Comparison of ENCODE assay signal across 9 mouse cellular contexts in the genomic region with DNA sequence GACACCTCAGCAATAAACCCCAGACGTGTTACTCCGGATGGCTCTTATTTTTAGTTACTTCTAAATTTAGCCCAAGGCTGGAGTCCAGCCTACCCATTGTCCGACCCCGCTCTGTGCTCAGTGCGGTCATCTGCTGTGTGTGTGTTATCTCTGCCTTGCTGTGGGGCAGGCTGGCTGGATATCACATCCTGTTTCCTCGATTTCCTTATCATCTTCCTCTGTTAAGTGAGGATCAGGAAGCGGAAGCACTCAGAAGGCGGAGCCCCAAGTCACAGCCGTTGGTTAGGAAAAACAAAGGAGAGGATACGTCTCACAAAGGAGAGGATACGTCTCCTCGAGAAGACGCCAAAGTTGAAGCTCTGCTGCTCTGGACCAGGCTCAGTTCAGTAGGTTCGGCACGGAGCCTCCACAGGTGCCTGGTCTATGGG.
A peak's percentile ranks its signal among the peaks of the same experiment; 100 is the strongest.
DNase-seq lines count a peak whose midpoint lies in the region; ATAC-seq lines count a peak whose summit lies in the region.
"Had no signal": no experiment of that assay in that cellular context is flagged by ENCODE, and none has a peak within 500 bp of the region (broad histone marks: within the 10 kb centered on the region; RNA-seq: fewer than 3 reads in every experiment).

No protein-coding gene starts in this region.

- peak; percentile 54 for DNase-seq in midbrain, embryonic 11.5 days (ENCODE audit: low spot score, missing footprints)
- DNase-seq in midbrain, embryonic 10.5 days (ENCODE audit: low spot score), result no peak
- peak; percentile 28 to 49 for DNase-seq in kidney, postnatal 4 days
- peak; percentile 47 to 80 for DNase-seq in lung, postnatal 4 days
- DNase-seq in urinary bladder, postnatal 10 days (ENCODE audit: low spot score), result no peak
- DNase-seq in urinary bladder, postnatal 14 days (ENCODE audit: low spot score), result no peak
- DNase-seq in right cerebral cortex, postnatal 36 days (ENCODE audit: low spot score in 2 of 2), result no peak
- DNase-seq: cerebellum, postnatal 14 days had no signal

- H3K4me2 ChIP-seq in midbrain, embryonic 11.5 days, result no peak overlapping the region
- H3K4me2 ChIP-seq in heart, embryonic 16.5 days (ENCODE audit: low read depth, low read length), result peak overlapping the region; percentile 46

- no peak overlapping the region for H3K9ac ChIP-seq in midbrain, embryonic 11.5 days (ENCODE audit: low read length)
- H3K9ac ChIP-seq in heart, embryonic 16.5 days (ENCODE audit: low read length), result peak overlapping the region; percentile 63

- H3K4me1 ChIP-seq in midbrain, embryonic 11.5 days (ENCODE audit: control insufficient read depth, insufficient read depth, low read length), result peaks cover 2% of the 10 kb centered on the region; the same call in 1 of the 2 replicates
- H3K4me1 ChIP-seq in midbrain, embryonic 10.5 days, result peaks cover 13% of the 10 kb centered on the region; the same call in 1 of the 2 replicates
- H3K4me1 ChIP-seq in heart, embryonic 16.5 days (ENCODE audit: control insufficient read depth, insufficient read depth, low read length), result peaks cover 30% of the 10 kb centered on the region

- no peak for ATAC-seq in midbrain, embryonic 11.5 days (ENCODE audit: low FRiP score)
- peak; percentile 86 for ATAC-seq in heart, embryonic 16.5 days (replicated peaks; ENCODE audit: extremely low read depth, insufficient read depth, low FRiP score)

- H3K4me3 ChIP-seq in midbrain, embryonic 11.5 days (ENCODE audit: low read depth, low read length), result no peak overlapping the region
- H3K4me3 ChIP-seq in midbrain, embryonic 10.5 days, result no peak overlapping the region
- H3K4me3 ChIP-seq in heart, embryonic 16.5 days (ENCODE audit: low read length), result peak overlapping the region; percentile 31

- no peak overlapping the region for H3K27ac ChIP-seq in midbrain, embryonic 11.5 days (ENCODE audit: low read depth, low read length)
- no peak overlapping the region for H3K27ac ChIP-seq in midbrain, embryonic 10.5 days (replicated peaks)
- H3K27ac ChIP-seq in heart, embryonic 16.5 days (ENCODE audit: low read length), result peak overlapping the region; percentile 82

- H3K27me3 ChIP-seq in midbrain, embryonic 11.5 days (ENCODE audit: control insufficient read depth, insufficient read depth, low read length), result no peaks in the 10 kb centered on the region
- no peaks in the 10 kb centered on the region for H3K27me3 ChIP-seq in midbrain, embryonic 10.5 days (ENCODE audit: low read depth, poor library complexity, severe bottlenecking)
- no peaks in the 10 kb centered on the region for H3K27me3 ChIP-seq in heart, embryonic 16.5 days (ENCODE audit: control insufficient read depth, insufficient read depth, low read length)

- no peaks in the 10 kb centered on the region for H3K9me3 ChIP-seq in midbrain, embryonic 11.5 days (ENCODE audit: control insufficient read depth, low read length)
- no peaks in the 10 kb centered on the region for H3K9me3 ChIP-seq in midbrain, embryonic 10.5 days (replicated peaks)
- no peaks in the 10 kb centered on the region for H3K9me3 ChIP-seq in heart, embryonic 16.5 days (replicated peaks; ENCODE audit: control insufficient read depth, low read length)

- H3K36me3 ChIP-seq in midbrain, embryonic 11.5 days (ENCODE audit: control insufficient read depth, insufficient read depth, low read length), result no peaks in the 10 kb centered on the region
- H3K36me3 ChIP-seq in midbrain, embryonic 10.5 days, result peaks cover 10% of the 10 kb centered on the region; the same call in 1 of the 2 replicates
- no peaks in the 10 kb centered on the region for H3K36me3 ChIP-seq in heart, embryonic 16.5 days (ENCODE audit: control insufficient read depth, insufficient read depth)

- WGBS in midbrain, embryonic 11.5 days, result 79% methylated on average over 15 of the region's 15 CpGs
- 87% methylated on average over 15 of the region's 15 CpGs for WGBS in midbrain, embryonic 10.5 days
- 26% methylated on average over 15 of the region's 15 CpGs for WGBS in heart, embryonic 16.5 days

Comparison
In these comparisons a context has a peak if more than half of its experiments do, and no peak if none do; other contexts are left out.
1. DNase-seq: peak in midbrain, embryonic 11.5 days (single experiment), kidney, postnatal 4 days (2 of 2) and lung, postnatal 4 days (2 of 2); none in midbrain, embryonic 10.5 days (single experiment), urinary bladder, postnatal 10 days (single experiment), urinary bladder, postnatal 14 days (single experiment) and right cerebral cortex, postnatal 36 days (0 of 2).